Mouse (Mus musculus) olfactory bulb, adult 2 months (tissue): ENCODE measurements at regions not wholly inside any gene's neighbourhood (a gene's known extent, or its start where the extent isn't known, plus 50 kb on each side); places are given as distances from the start of the nearest gene placed in this dataset.

Experiments used
- H3K27ac ChIP-seq: fragments of 200-500 bp; 2 replicates; pipeline ENCODE4 v1.5.1; 2012; ENCODE audit warnings: low read depth, low read length; ENCODE audit not compliant: insufficient read depth
- H3K4me1 ChIP-seq: fragments of 200-500 bp; 2 replicates; pipeline ENCODE4 v1.6.1; 2012; ENCODE audit warnings: low read length; ENCODE audit not compliant: control insufficient read depth, insufficient read depth
- H3K4me3 ChIP-seq: fragments of 200-500 bp; 2 replicates; pipeline ENCODE4 v1.5.1; 2012; ENCODE audit warnings: mild to moderate bottlenecking, low read depth, low read length, moderate library complexity; ENCODE audit not compliant: insufficient read depth
- CTCF ChIP-seq: fragments of 200-500 bp; IDR thresholded peaks from 2 replicates; pipeline ENCODE4 v1.5.1; 2012; ENCODE audit warnings: low read depth, mild to moderate bottlenecking, low read length, moderate library complexity; ENCODE audit not compliant: insufficient read depth
- POLR2A ChIP-seq: fragments of 200-500 bp; IDR thresholded peaks from 2 replicates; pipeline ENCODE4 v1.6.1; 2012; ENCODE audit warnings: mild to moderate bottlenecking, low read depth, low read length, moderate library complexity; ENCODE audit not compliant: insufficient read depth
- WGBS: fragments of 180-500 bp; shearing (Covaris S2); methylation state at CpG from one replicate; pipeline ENCODE4 v1.1.7; 2018; 5-methylcytosine and 5-hydroxymethylcytosine counted together

DNA sequence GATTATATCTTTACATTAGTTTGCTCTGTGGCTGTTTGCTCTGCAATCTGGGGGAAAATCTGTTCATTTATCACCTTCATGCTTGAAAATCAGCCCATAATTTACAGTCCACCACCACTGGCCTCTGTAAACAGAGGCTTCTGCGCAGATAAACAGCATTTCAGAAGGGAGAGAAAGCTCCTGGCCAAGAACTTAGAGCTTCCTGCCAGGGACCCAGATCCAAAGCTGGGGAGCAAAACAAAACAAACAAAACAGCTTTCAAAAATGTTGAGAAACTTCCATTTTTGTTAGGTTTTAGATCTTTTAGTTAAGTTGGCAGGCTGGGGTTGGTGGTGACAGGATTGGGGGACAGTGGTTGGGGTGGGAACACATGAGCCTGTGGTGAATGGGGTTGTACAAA lies 666.7 kb upstream of the Kdm8 start:
- no peak overlapping the region for H3K4me3 ChIP-seq
- no peaks in the 10 kb centered on the region for H3K4me1 ChIP-seq
- TF ChIP-seq CTCF = no peak
- no peak for TF ChIP-seq POLR2A
- no peak overlapping the region for H3K27ac ChIP-seq
- 78% methylated on average over 1 of the region's 1 CpGs for WGBS

DNA sequence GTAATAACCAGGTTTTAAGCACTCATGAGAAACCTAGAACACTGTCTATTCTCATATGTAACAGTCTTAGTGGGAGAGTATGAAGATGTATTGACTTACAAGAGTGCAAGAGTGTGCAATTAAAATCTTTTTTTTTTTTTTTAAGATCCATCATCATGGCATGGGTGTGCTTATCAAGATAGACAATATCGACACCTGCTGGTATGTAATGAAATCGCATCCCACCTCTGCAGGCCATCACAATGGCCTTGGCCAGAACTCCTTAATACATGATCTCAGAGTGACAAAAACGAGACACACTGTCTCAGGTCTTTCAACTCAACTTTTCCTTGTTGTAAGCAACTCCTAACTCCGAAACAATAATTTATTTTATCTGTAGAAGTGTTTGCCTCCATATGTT lies 661.7 kb upstream of the Kdm8 start:
- Histone ChIP-seq H3K27ac (no peak overlapping the region), H3K4me1 (no peaks in the 10 kb centered on the region), H3K4me3 (no peak overlapping the region)
- WGBS = 55% methylated on average over 4 of the region's 4 CpGs
- no peak for TF ChIP-seq CTCF
- TF ChIP-seq POLR2A = no peak

DNA sequence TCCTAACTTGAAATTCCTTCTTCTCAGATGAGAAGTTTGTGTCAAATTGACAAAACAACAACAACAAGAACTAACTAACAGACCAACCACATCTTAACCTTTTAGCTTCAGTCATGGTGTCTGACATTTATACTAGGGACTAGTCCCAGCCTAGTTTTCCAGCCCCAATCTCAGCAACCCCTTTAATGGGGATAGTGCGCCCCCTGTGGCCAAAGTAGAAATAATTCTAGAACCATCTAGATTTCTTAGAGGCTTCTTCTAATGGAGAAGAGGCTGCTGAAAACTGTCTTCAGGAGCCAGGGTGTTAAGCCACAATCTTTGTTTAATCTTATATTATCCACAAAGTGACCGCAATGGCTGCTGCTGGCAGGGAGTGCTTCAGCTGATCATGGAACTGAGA lies 659.5 kb upstream of the Kdm8 start:
- Histone ChIP-seq H3K27ac (no peak overlapping the region), H3K4me1 (no peaks in the 10 kb centered on the region), H3K4me3 (no peak overlapping the region)
- TF ChIP-seq CTCF (no peak), POLR2A (no peak)
- 87% methylated on average over 2 of the region's 2 CpGs for WGBS

DNA sequence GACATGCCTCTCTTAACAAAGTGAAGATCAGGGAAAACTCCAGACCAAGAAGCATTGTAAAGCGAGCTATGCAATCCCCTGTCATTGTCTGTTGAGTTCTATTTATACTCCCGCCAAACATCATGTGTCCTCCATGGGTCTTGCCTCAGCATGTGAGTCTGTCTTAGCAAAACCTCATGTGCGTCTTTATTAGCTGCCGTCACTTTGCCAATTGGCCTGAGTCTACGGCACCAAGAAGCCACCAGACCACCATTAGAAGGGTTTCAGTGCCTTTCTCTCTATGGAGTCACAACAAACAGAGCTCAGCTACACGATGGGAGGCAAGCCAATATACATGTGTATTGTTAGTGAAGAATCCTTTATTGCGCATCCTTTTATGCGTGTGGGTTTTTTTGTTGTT lies 658.6 kb upstream of the Kdm8 start:
- WGBS = 95% methylated on average over 8 of the region's 8 CpGs
- H3K4me1 ChIP-seq = 0 out of 2 replicates have a peak, but pooled peaks cover 2% of the 10 kb centered on the region
- no peak for TF ChIP-seq CTCF
- no peak for TF ChIP-seq POLR2A

DNA sequence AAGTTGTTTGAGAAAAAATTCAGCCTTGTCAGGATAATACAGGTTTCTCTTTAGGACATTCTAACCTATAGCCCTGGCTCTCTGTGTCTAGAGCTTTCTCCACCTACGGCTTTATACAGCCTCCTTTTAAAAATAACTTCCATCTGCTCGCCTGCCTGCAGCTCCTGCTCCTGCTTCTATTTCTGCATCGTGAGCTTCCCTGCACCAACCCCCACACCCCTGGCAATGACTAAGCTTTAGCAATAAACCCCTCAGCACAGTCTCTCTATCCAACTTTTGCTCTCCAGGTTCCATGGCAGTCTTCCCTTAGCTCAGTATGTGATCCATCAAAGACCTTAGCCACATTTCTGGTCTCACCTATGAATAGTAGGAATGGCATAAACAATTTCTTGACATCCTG lies 655.7 kb upstream of the Kdm8 start:
- no peak for TF ChIP-seq CTCF
- TF ChIP-seq POLR2A = no peak
- no peak overlapping the region for H3K4me3 ChIP-seq
- H3K4me1 ChIP-seq = peaks cover 4% of the 10 kb centered on the region; the same call in 1 of the 2 replicates
- H3K27ac ChIP-seq = peak overlapping the region; percentile 76; the same call in 1 of the 2 replicates
- 24% methylated on average over 3 of the region's 3 CpGs for WGBS

More for the DNA sequence above, 658.6 kb upstream of the Kdm8 start:
- Histone ChIP-seq H3K4me3 (no peak overlapping the region), H3K27ac (no peak overlapping the region)

DNA sequence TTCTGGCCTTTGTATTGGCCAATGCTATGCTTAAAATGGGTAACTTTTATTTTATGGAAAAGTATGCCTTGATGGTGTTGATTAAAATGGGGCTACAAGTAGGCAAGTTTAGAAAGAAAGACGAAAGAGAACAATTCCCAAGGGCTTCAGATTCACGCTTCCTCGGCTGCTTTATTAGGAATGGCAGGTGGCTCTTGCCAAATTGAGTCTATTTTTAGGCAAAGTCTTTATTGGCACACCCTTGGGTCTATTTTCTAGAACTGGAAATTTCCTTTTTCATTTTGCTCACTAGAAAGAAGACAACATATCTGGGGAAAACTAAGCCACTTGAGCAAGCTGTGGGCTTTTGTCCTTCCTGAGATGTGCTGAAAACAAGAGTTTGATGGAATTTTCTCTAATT lies 641.4 kb upstream of the Kdm8 start:
- TF ChIP-seq POLR2A = no peak
- no peak for TF ChIP-seq CTCF
- Histone ChIP-seq H3K27ac (no peak overlapping the region), H3K4me1 (no peaks in the 10 kb centered on the region), H3K4me3 (no peak overlapping the region)
- 53% methylated on average over 3 of the region's 3 CpGs for WGBS

DNA sequence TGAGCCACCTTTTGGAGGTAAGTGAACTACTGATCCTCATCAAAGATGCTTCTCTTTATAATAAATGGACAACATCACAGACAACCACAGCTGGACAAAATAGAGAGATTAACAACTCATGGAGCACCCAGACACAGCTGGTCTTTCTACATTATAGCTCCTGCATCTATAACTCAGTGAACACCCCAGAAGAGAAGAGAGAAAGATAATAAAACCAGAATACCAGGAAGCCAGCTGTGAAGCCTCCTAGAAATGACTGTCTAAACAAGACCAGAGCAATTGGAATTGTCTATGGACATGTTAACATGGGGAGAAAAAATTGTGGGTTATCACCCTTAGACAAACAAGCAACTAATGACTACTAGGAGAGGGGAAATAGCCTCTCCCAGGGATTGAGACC lies 609.8 kb upstream of the Kdm8 start:
- Histone ChIP-seq H3K4me1 (no peaks in the 10 kb centered on the region), H3K27ac (no peak overlapping the region), H3K4me3 (no peak overlapping the region)
- TF ChIP-seq CTCF (no peak), POLR2A (no peak)

DNA sequence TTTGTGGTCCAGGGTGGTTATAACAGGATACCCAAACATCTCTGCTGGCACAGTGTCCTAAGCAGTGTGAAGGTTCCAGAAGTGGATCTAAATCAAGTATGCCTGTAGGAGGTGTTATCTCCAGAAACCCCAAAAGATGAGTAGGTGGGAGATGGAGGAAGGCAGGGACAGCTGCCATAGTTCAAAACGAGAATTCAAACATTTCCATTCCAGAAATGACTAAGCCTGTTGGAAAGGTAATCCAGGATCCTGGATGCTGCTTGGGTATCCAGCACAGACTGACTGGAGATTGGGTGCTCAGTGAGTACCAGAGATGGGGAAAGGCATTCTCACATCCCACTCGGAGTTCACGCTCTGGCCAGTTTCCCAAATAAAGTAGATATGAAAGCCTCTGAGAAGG lies 607.9 kb upstream of the Kdm8 start:
- no peak for TF ChIP-seq CTCF
- no peak overlapping the region for H3K27ac ChIP-seq
- WGBS = 85% methylated on average over 3 of the region's 3 CpGs
- H3K4me1 ChIP-seq = no peaks in the 10 kb centered on the region
- no peak overlapping the region for H3K4me3 ChIP-seq

DNA sequence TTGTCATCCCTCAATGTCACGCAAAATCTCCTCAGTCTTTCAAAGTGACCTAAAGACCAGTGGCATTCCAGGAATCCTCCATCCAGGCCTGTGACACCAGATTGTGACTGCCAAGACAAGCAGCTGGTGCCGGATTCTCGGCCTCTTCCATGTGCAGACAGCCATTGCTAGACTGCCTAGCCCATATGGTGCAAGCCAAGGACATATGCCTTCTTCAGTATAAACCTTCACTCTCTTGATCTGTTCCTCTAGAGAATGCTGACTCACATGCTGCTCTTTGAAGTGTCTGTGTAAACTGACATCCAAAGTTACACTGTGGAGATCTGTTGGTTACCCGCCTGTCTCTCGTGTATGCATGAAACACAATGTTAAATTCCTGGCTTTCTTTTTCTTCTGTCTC lies 589.4 kb upstream of the Kdm8 start:
- TF ChIP-seq POLR2A (no peak), CTCF (no peak)
- no peaks in the 10 kb centered on the region for H3K4me1 ChIP-seq
- WGBS = 94% methylated on average over 5 of the region's 5 CpGs
- no peak overlapping the region for H3K27ac ChIP-seq
- no peak overlapping the region for H3K4me3 ChIP-seq

DNA sequence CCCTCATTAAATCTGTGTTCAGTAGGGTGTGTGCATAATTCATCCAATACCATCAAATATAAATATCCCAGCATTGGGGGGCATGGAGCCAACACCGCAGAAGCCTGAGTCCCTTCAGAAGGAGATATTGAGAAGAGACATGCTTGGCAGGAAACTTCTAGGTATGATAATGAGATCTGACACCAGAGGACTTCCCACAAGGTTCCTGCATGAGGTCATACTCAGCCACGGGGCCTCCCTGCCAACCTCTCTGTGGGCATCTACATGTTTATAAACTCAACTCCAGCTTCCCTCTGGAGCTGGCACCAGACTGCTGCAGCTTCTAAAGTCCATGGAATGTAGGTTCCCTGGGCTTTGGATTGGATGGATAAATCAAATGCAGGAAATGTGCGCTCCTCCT lies 587.4 kb upstream of the Kdm8 start:
- TF ChIP-seq POLR2A (no peak), CTCF (no peak)
- H3K4me1 ChIP-seq = no peaks in the 10 kb centered on the region
- no peak overlapping the region for H3K27ac ChIP-seq
- no peak overlapping the region for H3K4me3 ChIP-seq
- 63% methylated on average over 3 of the region's 3 CpGs for WGBS
